Mouse (Mus musculus) forebrain, embryonic 12.5 days (tissue): Measurements from ENCODE around the gene Hist1h3e. TPM values are rescaled to one million over a fixed set of nuclear protein-coding genes. Genes with fewer than 3 reads are reported as not detected.
"Not testable (repeated sequence)": the region's sequence is repeated elsewhere in the genome, so short reads cannot be mapped to it uniquely, and the experiment has no call there.

Source experiments
- ATAC-seq: fragments of 200-750 bp; cut with Nextera tagmentation; 2 replicates; pipeline ENCODE4 v1.8.0; 2017; ENCODE audit warnings: moderate TSS enrichment; ENCODE audit not compliant: low FRiP score
- H3K27ac ChIP-seq: fragments of 300-500 bp; sonication (generic); 2 replicates; pipeline ENCODE4 v1.5.1; 2016; ENCODE audit warnings: mild to moderate bottlenecking
- H3K27me3 ChIP-seq: fragments of 300-500 bp; sonication (generic); 2 replicates; pipeline ENCODE4 v1.6.1; 2016; ENCODE audit warnings: mild to moderate bottlenecking
- H3K36me3 ChIP-seq: fragments of 300-500 bp; sonication (generic); replicated peaks from 2 replicates; pipeline ENCODE4 v1.6.1; 2016; ENCODE audit warnings: mild to moderate bottlenecking
- H3K4me1 ChIP-seq: fragments of 300-500 bp; sonication (generic); 2 replicates; pipeline ENCODE4 v1.6.1; 2016
- H3K4me2 ChIP-seq: fragments of 300-500 bp; sonication (generic); 2 replicates; pipeline ENCODE4 v1.6.1; 2016; ENCODE audit warnings: mild to moderate bottlenecking, moderate library complexity
- H3K4me3 ChIP-seq: fragments of 300-500 bp; sonication (generic); replicated peaks from 2 replicates; pipeline ENCODE4 v1.5.1; 2016; ENCODE audit warnings: mild to moderate bottlenecking
- H3K9ac ChIP-seq: fragments of 300-500 bp; sonication (generic); 2 replicates; pipeline ENCODE4 v1.6.1; 2016; ENCODE audit warnings: mild to moderate bottlenecking
- H3K9me3 ChIP-seq: fragments of 300-500 bp; sonication (generic); 2 replicates; pipeline ENCODE4 v1.6.1; 2016
- WGBS: fragments of 180-500 bp; shearing (Covaris S2); methylation state at CpG from one replicate; pipeline ENCODE4 v1.1.7; 2016; 5-methylcytosine and 5-hydroxymethylcytosine counted together
- polyA plus RNA-seq: library from polyadenylated mRNA; unstranded; fragments of >200 nt; fragmentation: Nextera tagmentation; extraction: Ambion mirVana; gene quantifications from 2 replicates; pipeline ENCODE4 v1.2.1, GENCODE M21; 2016

The Hist1h3e gene
- polyA plus RNA-seq, 1 experiment from 2014 or later: 7.6 TPM

DNA sequence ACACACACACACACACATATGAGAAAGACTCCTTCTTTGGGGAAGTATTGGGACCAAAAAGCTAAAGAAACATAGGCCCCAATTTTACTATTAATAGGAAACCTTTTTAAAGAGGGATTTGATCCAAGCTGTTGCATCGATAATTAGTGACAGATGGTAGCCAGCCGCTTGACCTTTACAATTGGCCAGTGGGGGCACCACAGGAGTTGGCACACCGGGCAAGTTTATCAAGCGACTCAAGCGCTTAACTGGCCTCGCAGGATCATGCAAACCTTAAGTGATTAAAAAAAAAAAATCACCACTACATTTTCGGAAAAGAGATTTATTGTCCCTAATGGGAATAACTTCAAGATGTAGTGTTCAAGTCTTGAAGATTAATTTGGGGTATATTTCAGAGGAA is 30.4 kb upstream of the Hist1h3e start:
- H3K9ac ChIP-seq: no peak overlapping the region
- H3K36me3 ChIP-seq: no peaks in the 10 kb centered on the region
- H3K27me3 ChIP-seq: no peaks in the 10 kb centered on the region
- ATAC-seq: no peak
- no peaks in the 10 kb centered on the region for H3K9me3 ChIP-seq
- no peak overlapping the region for H3K4me3 ChIP-seq
- no peak overlapping the region for H3K27ac ChIP-seq
- no peaks in the 10 kb centered on the region for H3K4me1 ChIP-seq
- 87% methylated on average over 7 of the region's 7 CpGs for WGBS
- no peak overlapping the region for H3K4me2 ChIP-seq

DNA sequence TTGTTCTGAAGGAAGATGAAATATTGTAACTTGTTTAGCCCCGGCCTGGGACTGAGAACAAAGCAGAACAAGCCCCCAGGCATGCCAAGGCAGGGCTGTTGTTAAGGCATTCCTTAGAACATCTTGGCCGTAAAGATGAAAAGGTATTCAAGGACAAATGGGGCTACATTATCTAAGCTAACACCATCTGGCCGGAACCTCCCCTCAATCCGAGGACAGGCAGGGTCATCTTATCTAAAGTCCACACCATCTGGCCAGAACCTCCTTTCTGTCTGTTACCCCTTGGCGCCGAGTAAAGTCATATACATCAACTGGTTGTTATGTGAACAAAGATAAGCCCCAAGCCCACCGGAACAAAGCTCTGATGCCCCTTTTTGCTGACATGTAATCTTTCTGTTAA is 29.7 kb upstream of the Hist1h3e start:
- not testable (repeated sequence) for ATAC-seq
- WGBS: 92% methylated on average over 7 of the region's 7 CpGs

DNA sequence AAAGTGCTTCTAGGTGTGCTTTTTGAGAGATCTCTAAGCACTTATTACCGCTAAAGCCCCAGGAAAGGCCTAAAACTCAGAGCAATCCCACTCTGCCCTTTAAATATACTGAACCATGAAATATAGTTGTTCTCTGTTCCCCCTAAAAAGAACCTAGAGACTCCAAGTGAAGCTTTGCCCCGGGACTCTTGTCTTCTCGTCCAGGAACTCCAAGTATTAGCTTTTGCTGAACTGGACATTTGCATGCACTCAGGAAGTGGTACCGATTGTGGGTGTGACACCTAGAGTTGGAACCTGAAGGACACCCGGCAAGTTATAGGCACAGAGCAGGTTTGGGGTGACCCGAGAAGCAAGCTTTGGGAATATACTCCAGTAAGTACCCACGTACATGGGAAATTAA is 29.0 kb upstream of the Hist1h3e start:
- no peaks in the 10 kb centered on the region for H3K9me3 ChIP-seq
- no peaks in the 10 kb centered on the region for H3K36me3 ChIP-seq
- 91% methylated on average over 7 of the region's 7 CpGs for WGBS
- no peak overlapping the region for H3K4me3 ChIP-seq
- H3K4me1 ChIP-seq: peaks cover 4% of the 10 kb centered on the region; the same call in 1 of the 2 replicates
- no peak overlapping the region for H3K27ac ChIP-seq
- H3K9ac ChIP-seq: no peak overlapping the region
- H3K4me2 ChIP-seq: no peak overlapping the region
- ATAC-seq: no peak
- no peaks in the 10 kb centered on the region for H3K27me3 ChIP-seq

More for the DNA sequence above, 29.7 kb upstream of the Hist1h3e start:
- not testable (repeated sequence) for H3K27me3 ChIP-seq, H3K4me3 ChIP-seq, H3K27ac ChIP-seq, H3K4me2 ChIP-seq, H3K9me3 ChIP-seq, H3K36me3 ChIP-seq, H3K9ac ChIP-seq, H3K4me1 ChIP-seq

DNA sequence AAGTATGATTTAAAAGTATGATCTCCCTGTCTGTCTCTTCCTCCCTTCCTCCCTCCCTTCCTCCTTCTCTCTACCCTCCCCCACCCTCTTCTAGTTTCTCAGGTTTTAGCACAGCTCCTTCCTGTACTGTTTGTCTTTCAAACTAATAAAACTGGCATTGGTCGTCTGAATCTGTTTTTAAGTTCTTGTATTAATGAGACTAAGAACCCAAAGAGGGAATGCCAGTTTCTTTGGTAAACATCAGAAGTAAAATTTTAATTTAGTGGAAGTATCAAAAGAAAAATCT is 24.7 kb upstream of the Hist1h3e start:
- Histone ChIP-seq H3K4me2 (peak overlapping the region; percentile 55), H3K36me3 (no peaks in the 10 kb centered on the region)

DNA sequence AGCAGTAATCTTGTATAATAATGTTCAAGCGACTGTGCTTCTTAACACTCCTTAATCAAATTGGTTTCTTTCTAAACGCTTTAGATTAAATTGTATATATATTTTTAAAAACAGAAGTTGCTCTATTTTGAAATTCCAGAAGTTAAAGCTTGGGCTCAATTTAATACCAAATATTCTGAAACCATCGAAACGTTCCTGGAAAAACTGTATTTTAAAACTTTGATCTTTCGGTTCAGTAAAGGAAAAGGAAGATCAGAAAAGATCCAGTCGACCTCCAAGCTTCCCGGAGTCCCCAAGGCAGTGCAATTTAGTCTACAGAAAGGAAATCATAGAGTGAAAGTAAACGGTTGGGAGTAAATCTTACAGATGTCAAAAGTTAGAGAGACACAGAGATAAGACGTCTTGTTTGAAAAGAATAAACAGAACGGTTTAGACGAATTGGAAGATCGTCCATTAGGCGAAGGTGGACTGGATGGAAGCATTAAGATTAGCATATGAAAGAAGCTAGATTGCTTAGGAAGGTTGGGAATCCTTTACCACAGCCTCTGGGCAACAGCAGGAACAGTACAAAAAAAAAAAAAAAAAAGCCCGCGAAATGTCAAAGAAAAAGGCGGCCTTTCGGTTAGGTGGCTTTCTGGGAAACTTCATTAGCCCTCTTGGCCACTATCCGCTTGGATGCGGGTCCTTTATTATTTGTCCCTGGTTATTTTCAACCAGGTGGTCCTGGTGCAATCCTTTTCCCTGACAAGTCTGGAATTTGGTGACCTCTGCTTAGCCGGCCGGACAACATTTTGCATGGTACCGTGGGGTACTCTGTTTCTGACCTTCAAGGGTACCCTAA is 24.1 kb upstream of the Hist1h3e start:
- Histone ChIP-seq H3K9ac (peak overlapping the region; percentile 55), H3K27me3 (no peaks in the 10 kb centered on the region), H3K9me3 (no peaks in the 10 kb centered on the region), H3K4me1 (peaks cover 30% of the 10 kb centered on the region), H3K36me3 (no peaks in the 10 kb centered on the region), H3K27ac (peak overlapping the region; percentile 94), H3K4me3 (peak overlapping the region; percentile 45), H3K4me2 (peak overlapping the region; percentile 55)
- 0 out of 2 replicates have a peak, but pooled peaks have one; percentile 30 for ATAC-seq
- WGBS: 1% methylated on average over 22 of the region's 22 CpGs

More for the DNA sequence above, 24.7 kb upstream of the Hist1h3e start:
- Histone ChIP-seq H3K27me3 (no peaks in the 10 kb centered on the region), H3K9ac (peak overlapping the region; percentile 55), H3K27ac (peak overlapping the region; percentile 94), H3K4me1 (peaks cover 28% of the 10 kb centered on the region), H3K4me3 (peak overlapping the region; percentile 23), H3K9me3 (no peaks in the 10 kb centered on the region)
- ATAC-seq: no peak
- WGBS: 3% methylated on average over 1 of the region's 1 CpGs

DNA sequence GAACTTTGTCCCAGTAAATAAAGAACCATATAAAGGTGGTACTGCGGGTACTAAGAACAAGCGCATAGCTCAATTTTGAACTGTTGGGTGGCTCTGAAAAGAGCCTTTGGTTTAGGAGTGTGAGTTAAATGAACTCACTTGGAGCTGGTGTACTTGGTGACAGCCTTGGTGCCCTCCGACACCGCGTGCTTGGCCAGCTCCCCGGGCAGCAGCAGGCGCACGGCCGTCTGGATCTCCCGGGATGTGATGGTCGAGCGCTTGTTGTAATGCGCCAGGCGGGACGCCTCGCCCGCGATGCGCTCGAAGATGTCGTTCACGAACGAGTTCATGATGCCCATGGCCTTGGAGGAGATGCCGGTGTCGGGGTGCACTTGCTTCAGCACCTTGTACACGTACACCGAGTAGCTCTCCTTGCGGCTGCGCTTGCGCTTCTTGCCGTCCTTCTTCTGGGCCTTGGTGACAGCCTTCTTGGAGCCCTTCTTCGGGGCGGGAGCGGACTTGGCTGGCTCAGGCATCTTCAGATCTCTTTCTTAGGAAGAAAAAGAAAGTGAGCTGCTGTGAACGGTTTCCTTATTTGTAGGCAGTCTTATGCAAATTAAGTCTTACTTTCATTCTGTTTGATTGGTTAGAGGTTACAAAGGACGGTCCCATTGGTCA is 23.4 kb upstream of the Hist1h3e start:
- not testable (repeated sequence) for H3K27me3 ChIP-seq, H3K36me3 ChIP-seq, H3K9me3 ChIP-seq
- Histone ChIP-seq H3K4me3 (peak overlapping the region; percentile 45), H3K4me2 (peak overlapping the region; percentile 70), H3K4me1 (peaks cover 32% of the 10 kb centered on the region), H3K9ac (peak overlapping the region; percentile 75), H3K27ac (peak overlapping the region; percentile 99)
- under 1% methylated on average over 24 of the region's 36 CpGs for WGBS
- peak; percentile 90 for ATAC-seq

DNA sequence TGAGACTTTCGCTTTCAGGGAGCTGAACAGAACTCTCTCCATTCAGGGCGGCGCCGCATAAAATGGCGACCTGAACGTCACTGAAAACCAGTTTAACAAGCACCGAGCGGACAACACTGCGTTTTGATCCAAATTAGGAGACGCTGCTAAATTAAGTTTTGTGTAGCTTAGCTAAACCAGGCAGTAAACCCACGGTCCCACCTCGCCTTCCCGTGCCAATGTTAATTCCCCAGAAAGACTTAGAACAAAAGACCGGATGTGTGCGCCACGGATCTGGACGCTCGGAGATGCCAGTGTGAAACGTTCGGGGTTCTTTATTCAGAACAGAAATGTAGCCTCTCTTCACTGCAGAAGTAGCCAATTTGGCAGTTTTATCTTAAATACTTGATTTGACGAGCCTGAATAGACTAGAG is 22.9 kb upstream of the Hist1h3e start:
- Histone ChIP-seq H3K4me1 (peaks cover 32% of the 10 kb centered on the region), H3K27me3 (no peaks in the 10 kb centered on the region), H3K4me3 (peak overlapping the region; percentile 45), H3K27ac (peak overlapping the region; percentile 99), H3K9ac (peak overlapping the region; percentile 75), H3K9me3 (no peaks in the 10 kb centered on the region), H3K36me3 (no peaks in the 10 kb centered on the region), H3K4me2 (peak overlapping the region; percentile 70)
- under 1% methylated on average over 21 of the region's 21 CpGs for WGBS
- 0 out of 2 replicates have a peak, but pooled peaks have one; percentile 9 for ATAC-seq

DNA sequence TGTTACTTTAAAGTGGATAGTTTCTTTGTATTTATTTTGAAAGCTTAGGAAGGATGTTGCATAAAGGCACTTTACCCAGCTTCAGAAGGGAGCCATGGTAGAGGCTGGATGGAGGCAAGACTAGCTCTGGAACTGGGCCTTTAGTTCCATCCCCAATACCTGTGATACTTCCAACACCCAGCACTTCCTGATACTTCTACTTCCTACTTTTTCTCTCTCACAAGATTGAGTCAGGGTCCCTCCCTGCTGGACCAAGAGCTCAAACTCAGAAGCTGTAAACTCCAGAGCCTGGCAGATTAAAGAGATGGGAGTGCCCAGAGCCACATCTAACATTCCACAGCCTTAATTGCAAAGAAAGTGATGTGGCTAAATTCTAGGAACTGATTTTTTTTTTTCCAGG is 22.2 kb upstream of the Hist1h3e start:
- no peak for ATAC-seq
- Histone ChIP-seq H3K9ac (peak overlapping the region; percentile 75; the same call in 1 of the 2 replicates), H3K4me2 (peak overlapping the region; percentile 70), H3K27me3 (no peaks in the 10 kb centered on the region), H3K27ac (peak overlapping the region; percentile 99), H3K9me3 (no peaks in the 10 kb centered on the region), H3K4me3 (peak overlapping the region; percentile 45), H3K36me3 (no peaks in the 10 kb centered on the region), H3K4me1 (peaks cover 32% of the 10 kb centered on the region)

DNA sequence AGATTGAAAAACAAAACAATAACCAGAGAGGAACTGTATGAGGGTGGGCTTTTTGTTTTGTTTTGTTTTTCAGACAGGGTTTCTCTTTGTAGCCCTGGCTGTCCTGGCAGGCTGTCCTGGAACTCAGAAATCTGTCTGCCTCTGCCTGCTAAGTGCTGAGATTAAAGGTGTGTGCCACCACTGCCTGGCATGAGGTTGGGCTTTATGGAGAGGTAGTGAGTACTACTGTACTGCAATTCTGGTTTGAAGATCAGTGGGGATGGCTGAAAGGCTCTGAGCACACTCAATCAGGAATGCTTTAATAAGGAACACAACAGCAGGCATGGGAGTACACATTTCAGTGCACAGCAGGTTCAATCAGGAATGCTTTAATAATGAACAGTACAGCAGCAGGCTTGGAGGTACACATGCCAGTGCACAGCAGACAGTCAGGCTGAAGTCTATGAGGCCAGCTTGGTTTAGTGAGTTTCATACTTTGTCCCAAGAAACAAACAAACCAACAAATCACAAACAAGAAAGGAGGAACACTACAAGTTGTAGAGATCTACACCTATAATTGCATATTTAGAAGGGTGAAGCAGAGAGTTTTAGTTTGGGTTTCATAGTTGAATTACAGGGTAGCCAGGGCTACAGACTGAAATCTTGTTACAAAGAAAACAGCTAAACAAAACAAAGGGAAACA is 21.4 kb upstream of the Hist1h3e start:
- ATAC-seq: no peak
- H3K4me2 ChIP-seq: peak overlapping the region; percentile 85
- no peaks in the 10 kb centered on the region for H3K27me3 ChIP-seq
- peaks cover 32% of the 10 kb centered on the region for H3K4me1 ChIP-seq
- no peak overlapping the region for H3K4me3 ChIP-seq
- H3K9me3 ChIP-seq: no peaks in the 10 kb centered on the region
- H3K36me3 ChIP-seq: no peaks in the 10 kb centered on the region
- peak overlapping the region; percentile 99 for H3K27ac ChIP-seq
- H3K9ac ChIP-seq: 0 out of 2 replicates have a peak overlapping the region, but pooled peaks have one; percentile 36

DNA sequence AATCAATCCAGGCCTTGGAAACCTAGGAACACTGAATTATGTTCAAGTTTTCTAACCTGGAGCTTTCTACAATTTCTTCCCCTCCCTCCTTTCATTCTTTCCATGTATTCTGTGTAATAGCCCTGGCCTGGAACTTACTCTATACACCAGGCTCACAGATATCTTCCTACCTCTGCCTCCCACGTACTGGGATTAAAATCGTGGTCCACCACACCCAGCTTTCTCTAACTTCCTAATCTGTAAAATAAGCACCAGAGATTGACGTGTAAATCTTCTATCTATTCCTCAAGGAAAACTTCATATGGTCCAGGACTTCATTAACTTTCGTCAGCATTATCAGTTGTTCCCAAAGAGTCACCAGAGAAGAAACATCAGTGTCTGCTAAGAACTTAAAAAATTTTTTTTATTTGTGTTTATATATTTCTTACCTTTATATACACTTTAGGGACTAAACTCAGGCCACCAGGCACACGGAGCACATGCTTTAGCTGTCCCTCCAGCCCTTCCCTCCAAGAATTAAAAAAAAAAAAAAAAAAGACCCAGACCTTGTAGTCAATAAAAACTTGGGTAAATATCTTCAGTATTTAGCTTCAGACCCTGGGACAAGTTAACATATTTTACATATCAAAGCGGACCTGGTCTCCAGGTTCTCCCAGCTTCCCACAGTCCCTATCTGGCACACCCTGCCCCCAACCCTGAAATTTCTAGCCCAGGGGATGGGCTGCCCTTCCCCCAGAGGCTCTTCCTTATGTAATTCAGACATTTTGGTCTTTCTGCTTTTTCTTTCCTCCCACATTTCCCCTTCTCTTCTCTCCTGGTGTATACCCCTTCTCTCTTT is 20.3 kb upstream of the Hist1h3e start:
- no peak for ATAC-seq
- Histone ChIP-seq H3K4me3 (peak overlapping the region; percentile 53), H3K4me2 (peak overlapping the region; percentile 85), H3K36me3 (no peaks in the 10 kb centered on the region), H3K4me1 (peaks cover 32% of the 10 kb centered on the region), H3K9ac (peak overlapping the region; percentile 78), H3K27me3 (no peaks in the 10 kb centered on the region), H3K9me3 (no peaks in the 10 kb centered on the region), H3K27ac (peak overlapping the region; percentile 99)
- 4% methylated on average over 6 of the region's 6 CpGs for WGBS

DNA sequence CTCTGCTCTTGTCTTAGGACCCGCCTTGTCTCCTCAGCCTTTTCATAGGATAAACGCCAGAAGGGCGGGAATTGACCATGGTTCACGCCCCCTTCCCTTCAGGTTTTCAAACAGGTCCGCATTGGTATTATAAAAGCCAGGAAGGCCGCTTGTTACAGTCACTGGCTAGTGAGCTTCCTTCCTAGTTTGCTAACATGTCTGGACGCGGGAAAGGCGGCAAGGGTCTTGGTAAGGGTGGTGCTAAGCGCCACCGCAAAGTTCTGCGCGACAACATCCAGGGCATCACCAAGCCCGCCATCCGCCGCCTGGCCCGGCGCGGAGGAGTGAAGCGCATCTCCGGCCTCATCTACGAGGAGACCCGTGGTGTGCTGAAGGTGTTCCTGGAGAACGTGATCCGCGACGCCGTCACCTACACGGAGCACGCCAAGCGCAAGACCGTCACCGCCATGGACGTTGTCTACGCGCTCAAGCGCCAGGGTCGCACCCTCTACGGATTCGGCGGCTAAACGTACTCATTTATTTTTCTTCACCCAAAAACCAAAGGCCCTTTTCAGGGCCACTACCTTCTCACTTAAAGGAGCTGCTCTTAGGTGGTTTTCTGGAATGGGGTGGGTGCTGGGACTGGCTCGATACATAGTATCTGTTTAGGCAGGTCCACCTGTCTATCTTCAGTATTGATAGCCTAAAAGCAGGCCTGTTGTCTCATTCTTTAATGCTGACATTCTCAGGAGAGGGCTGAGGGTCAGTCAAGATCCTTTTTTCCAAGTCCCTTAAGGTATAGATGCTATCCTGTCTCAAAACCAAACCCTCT is 19.4 kb upstream of the Hist1h3e start, which contains the start of gene Hist1h4d:
Hist1h4d (plus strand) TSS at position 191 of the 811 bp plus-strand sequence.
- H3K36me3 ChIP-seq: no peaks in the 10 kb centered on the region
- no peaks in the 10 kb centered on the region for H3K9me3 ChIP-seq
- H3K4me3 ChIP-seq: peak within 1 kb of the TSS; percentile 53
- peaks cover 37% of the 10 kb centered on the region for H3K4me1 ChIP-seq
- WGBS: under 1% methylated on average over 43 of the region's 43 CpGs
- peak within 1 kb of the TSS; percentile 85 for H3K4me2 ChIP-seq
- ATAC-seq: peak; percentile 90
- no peaks in the 10 kb centered on the region for H3K27me3 ChIP-seq
- peak within 1 kb of the TSS; percentile 99 for H3K27ac ChIP-seq
- H3K9ac ChIP-seq: peak within 1 kb of the TSS; percentile 78
